20 mouse cellular contexts compared by ENCODE assay signal in the genomic region with DNA sequence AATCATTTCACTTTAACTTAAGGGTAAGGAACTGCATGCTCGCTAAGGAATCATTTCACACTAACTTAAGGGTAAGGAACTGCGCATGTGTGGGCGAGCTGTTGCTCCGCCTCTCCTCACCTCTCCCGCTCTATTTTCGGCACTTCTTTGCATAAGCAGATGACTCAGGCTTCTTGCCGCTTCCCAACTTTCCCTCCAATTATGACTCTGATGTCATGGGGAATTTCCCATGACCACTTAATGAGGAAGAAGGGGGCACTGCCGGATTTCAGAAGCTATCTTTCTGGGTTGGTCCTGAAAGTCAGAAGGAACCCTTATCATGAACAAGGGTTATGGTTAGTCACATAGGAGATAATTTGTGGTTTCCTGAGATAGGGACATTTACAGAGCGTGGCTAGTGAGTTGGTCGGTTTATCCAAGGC. TPM values are rescaled to one million over a fixed set of nuclear protein-coding genes. Genes with fewer than 3 reads are reported as not detected.
DNase-seq lines count a peak whose midpoint lies in the region; ATAC-seq and TF ChIP-seq lines count a peak whose summit lies in the region.
"Had no signal": no experiment of that assay in that cellular context is flagged by ENCODE, and none has a peak within 500 bp of the region (broad histone marks: within the 10 kb centered on the region; RNA-seq: fewer than 3 reads in every experiment).

No protein-coding gene starts in this region.

- TF ChIP-seq CTCF in intestine, postnatal 0 days (IDR thresholded peaks at IDR 0.05; ENCODE audit: low read depth) = no peak

- 73% methylated on average over 10 of the region's 10 CpGs for WGBS in intestine, postnatal 0 days

- DNase-seq in right cerebral cortex, adult 2 months (ENCODE audit: low spot score in 2 of 2) = peak; percentile 69 to 78
- DNase-seq in right cerebral cortex, postnatal 14 days = no peak
- DNase-seq in adipocyte (ENCODE audit: low spot score) = peak; percentile 65
- peak; percentile 53 to 83 for DNase-seq in left cerebral cortex, postnatal 14 days (ENCODE audit: low spot score in 2 of 2)
- DNase-seq in urinary bladder, postnatal 4 days (ENCODE audit: low spot score in 2 of 2) = no peak
- no peak for DNase-seq in cerebellum, adult 18-20 months
- DNase-seq: adrenal gland, postnatal 25 days; cerebellum, adult 11-12 months; gastrocnemius, postnatal 25 days; kidney, adult 11 months; thymus, postnatal 25 days had no signal

- ATAC-seq in intestine, postnatal 0 days = no peak
- ATAC-seq: forebrain, embryonic 14.5 days; Patski had no signal

- H3K4me2 ChIP-seq in intestine, postnatal 0 days (replicated peaks; ENCODE audit: low read depth) = no peak overlapping the region
- H3K4me2 ChIP-seq: lung, embryonic 15.5 days had no signal

- no peak overlapping the region for H3K4me3 ChIP-seq in intestine, postnatal 0 days (ENCODE audit: low read depth, low read length)
- H3K4me3 ChIP-seq: lung, embryonic 15.5 days; midbrain, embryonic 10.5 days had no signal

- no peak overlapping the region for H3K27ac ChIP-seq in intestine, postnatal 0 days (ENCODE audit: low read depth, low read length)
- H3K27ac ChIP-seq: lung, embryonic 15.5 days; midbrain, embryonic 10.5 days had no signal

- intact Hi-C loops in left cerebral cortex, postnatal 14 days (cut with DNase I) = loop anchor here (5.0 to 10.0 kb wide), 2 partner anchors 49 to 1237 kb away; no protein-coding TSS in a partner anchor

- H3K4me1 ChIP-seq in intestine, postnatal 0 days (replicated peaks; ENCODE audit: control insufficient read depth, insufficient read depth, low read length) = no peaks in the 10 kb centered on the region
- H3K4me1 ChIP-seq: lung, embryonic 15.5 days; midbrain, embryonic 10.5 days had no signal

- no peaks in the 10 kb centered on the region for H3K36me3 ChIP-seq in intestine, postnatal 0 days (ENCODE audit: control insufficient read depth, insufficient read depth)
- H3K36me3 ChIP-seq: lung, embryonic 15.5 days; midbrain, embryonic 10.5 days had no signal

- no peak overlapping the region for H3K9ac ChIP-seq in intestine, postnatal 0 days (ENCODE audit: low read depth, low read length)
- H3K9ac ChIP-seq: lung, embryonic 15.5 days had no signal

- H3K27me3 ChIP-seq in intestine, postnatal 0 days (replicated peaks; ENCODE audit: control insufficient read depth, insufficient read depth, low read length) = no peaks in the 10 kb centered on the region
- H3K27me3 ChIP-seq: lung, embryonic 15.5 days; Patski had no signal

- H3K9me3 ChIP-seq in intestine, postnatal 0 days (ENCODE audit: control insufficient read depth) = no peaks in the 10 kb centered on the region
- H3K9me3 ChIP-seq: lung, embryonic 15.5 days; midbrain, embryonic 10.5 days had no signal

RNA-seq across cellular contexts. Expression of gene Poc1b, which starts 25.3 kb away (rescaled TPM):
- total RNA-seq in left cerebral cortex, postnatal 14 days (2021) = 1 to 10 TPM; 5.7 to 7.4 TPM
- 6.9 and 8.5 TPM in 2 replicates for polyA plus RNA-seq in intestine, postnatal 0 days (2015; fragmentation: Nextera tagmentation; extraction: Ambion mirVana)

RNA-seq across cellular contexts. Expression of gene Galnt4, which starts 26.4 kb away (rescaled TPM):
- 1 to 10 TPM; 2.9 to 3.7 TPM for total RNA-seq in left cerebral cortex, postnatal 14 days (2021)
- 12.9 and 13.2 TPM in 2 replicates for polyA plus RNA-seq in intestine, postnatal 0 days (2015; fragmentation: Nextera tagmentation; extraction: Ambion mirVana)

RNA-seq across cellular contexts. Expression of gene Phxr2, which starts 44.5 kb away (rescaled TPM):
- total RNA-seq in left cerebral cortex, postnatal 14 days (2021) = not detected
- polyA plus RNA-seq in intestine, postnatal 0 days (2015; fragmentation: Nextera tagmentation; extraction: Ambion mirVana) = not detected in 2 replicates
- total RNA-seq: adrenal gland, postnatal 25 days; gastrocnemius, postnatal 25 days had no signal
- polyA plus RNA-seq: embryonic facial prominence, embryonic 11.5 days; forebrain, embryonic 14.5 days; heart, postnatal 0 days; large intestine, adult 2 months; limb, embryonic 14.5 days; lung, embryonic 15.5 days; Patski had no signal

Comparison
In these comparisons a context has a peak if more than half of its experiments do, and no peak if none do; other contexts are left out.
1. DNase-seq: peak in right cerebral cortex, adult 2 months (2 of 2), adipocyte (single experiment) and left cerebral cortex, postnatal 14 days (2 of 2); none in right cerebral cortex, postnatal 14 days (single experiment), urinary bladder, postnatal 4 days (0 of 2) and cerebellum, adult 18-20 months (0 of 2).